Mouse (Mus musculus) kidney, adult 2 months (tissue): ENCODE results near the gene Dab1. TPM values are rescaled to one million over a fixed set of nuclear protein-coding genes. Genes with fewer than 3 reads are reported as not detected.

Experiments
- DNase-seq: peaks from one replicate; pipeline ENCODE4 v3.0.0; 2021
- H3K27ac ChIP-seq: fragments of 200-500 bp; 2 replicates; pipeline ENCODE4 v1.5.1; 2012; ENCODE audit warnings: low read depth, low read length, control low read depth, inconsistent platforms; ENCODE audit not compliant: insufficient read depth
- H3K27me3 ChIP-seq: fragments of 200-500 bp; replicated peaks from 2 replicates; pipeline ENCODE4 v1.6.1; 2012; ENCODE audit warnings: mild to moderate bottlenecking, moderate library complexity, low read length, inconsistent platforms; ENCODE audit not compliant: control insufficient read depth, insufficient read depth
- H3K36me3 ChIP-seq: fragments of 200-500 bp; 2 replicates; pipeline ENCODE4 v1.6.1; 2012; ENCODE audit warnings: mild to moderate bottlenecking, moderate library complexity, low read length, inconsistent platforms; ENCODE audit not compliant: control insufficient read depth, insufficient read depth
- H3K4me1 ChIP-seq: fragments of 200-500 bp; 2 replicates; pipeline ENCODE4 v1.6.1; 2011; ENCODE audit warnings: low read length; ENCODE audit not compliant: control insufficient read depth, insufficient read depth
- H3K4me3 ChIP-seq: fragments of 200-500 bp; 2 replicates; pipeline ENCODE4 v1.5.1; 2011; ENCODE audit warnings: mild to moderate bottlenecking, low read depth, low read length, control low read depth; ENCODE audit not compliant: insufficient read depth
- CTCF ChIP-seq: fragments of 200-500 bp; conservative IDR thresholded peaks from 2 replicates; pipeline ENCODE4 v1.5.1; 2011; ENCODE audit warnings: low read depth, mild to moderate bottlenecking, control low read depth, low read length, moderate library complexity, mixed read lengths; ENCODE audit not compliant: insufficient read depth, insufficient read length
- POLR2A ChIP-seq: fragments of 200-500 bp; IDR thresholded peaks from one replicate; pipeline ENCODE4 v1.6.1; 2011; ENCODE audit warnings: low read depth, low read length, control low read depth
- WGBS: fragments of 180-500 bp; shearing (Covaris S2); methylation state at CpG from one replicate; pipeline ENCODE4 v1.1.7; 2018; 5-methylcytosine and 5-hydroxymethylcytosine counted together
- polyA plus RNA-seq: library from polyadenylated mRNA; depleted of rRNA; stranded (reverse); fragments of >200 nt; gene quantifications from 2 replicates; pipeline ENCODE4 v1.2.3, GENCODE M21; 2012

The Dab1 gene
- polyA plus RNA-seq, 1 experiment: 3.3 TPM

- no peak overlapping the region for H3K27ac ChIP-seq
- DNase-seq: peak; percentile 84
- WGBS: 47% methylated on average over 6 of the region's 6 CpGs
- no peak for TF ChIP-seq POLR2A
- TF ChIP-seq CTCF: no peak
- no peaks in the 10 kb centered on the region for H3K36me3 ChIP-seq
- H3K4me1 ChIP-seq: no peaks in the 10 kb centered on the region
- no peaks in the 10 kb centered on the region for H3K27me3 ChIP-seq
- no peak overlapping the region for H3K4me3 ChIP-seq
These were observed 599.6 kb downstream of the Dab1 start for GRCm38 (mm10) chr4:104218765-104219164.

- WGBS: 59% methylated on average over 3 of the region's 3 CpGs
- no peak for DNase-seq
- no peaks in the 10 kb centered on the region for H3K27me3 ChIP-seq
- TF ChIP-seq CTCF (no peak), POLR2A (no peak)
- no peaks in the 10 kb centered on the region for H3K36me3 ChIP-seq
- H3K4me3 ChIP-seq: no peak overlapping the region
- no peak overlapping the region for H3K27ac ChIP-seq
- no peaks in the 10 kb centered on the region for H3K4me1 ChIP-seq
These were observed 600.9 kb downstream of the Dab1 start for GRCm38 (mm10) chr4:104220099-104220498.

- DNase-seq: no peak
- no peak overlapping the region for H3K27ac ChIP-seq
- TF ChIP-seq CTCF: no peak
- no peak for TF ChIP-seq POLR2A
- H3K36me3 ChIP-seq: no peaks in the 10 kb centered on the region
- H3K27me3 ChIP-seq: no peaks in the 10 kb centered on the region
- 75% methylated on average over 3 of the region's 3 CpGs for WGBS
- no peak overlapping the region for H3K4me3 ChIP-seq
- H3K4me1 ChIP-seq: no peaks in the 10 kb centered on the region
These were observed 610.1 kb downstream of the Dab1 start for GRCm38 (mm10) chr4:104229296-104229695.

- no peaks in the 10 kb centered on the region for H3K4me1 ChIP-seq
- H3K27me3 ChIP-seq: no peaks in the 10 kb centered on the region
- no peak for DNase-seq
- no peaks in the 10 kb centered on the region for H3K36me3 ChIP-seq
- 33% methylated on average over 1 of the region's 1 CpGs for WGBS
- TF ChIP-seq POLR2A (no peak), CTCF (no peak)
- H3K4me3 ChIP-seq: no peak overlapping the region
- H3K27ac ChIP-seq: no peak overlapping the region
These were observed 627.3 kb downstream of the Dab1 start for GRCm38 (mm10) chr4:104246506-104246905.

- Histone ChIP-seq H3K36me3 (no peaks in the 10 kb centered on the region), H3K27ac (no peak overlapping the region), H3K4me3 (no peak overlapping the region), H3K4me1 (no peaks in the 10 kb centered on the region), H3K27me3 (no peaks in the 10 kb centered on the region)
- TF ChIP-seq CTCF (no peak), POLR2A (no peak)
- WGBS: 83% methylated on average over 6 of the region's 6 CpGs
- no peak for DNase-seq
These were observed 630.3 kb downstream of the Dab1 start for GRCm38 (mm10) chr4:104249462-104249861.

GRCm38 (mm10) chr4:104257776-104258175 lies 638.6 kb downstream of the Dab1 start:
- no peak overlapping the region for H3K4me3 ChIP-seq
- 89% methylated on average over 8 of the region's 8 CpGs for WGBS
- TF ChIP-seq POLR2A: no peak
- no peak for TF ChIP-seq CTCF

GRCm38 (mm10) chr4:104269422-104270172 lies 650.4 kb downstream of the Dab1 start:
- Histone ChIP-seq H3K27ac (no peak overlapping the region), H3K27me3 (no peaks in the 10 kb centered on the region), H3K4me3 (no peak overlapping the region), H3K4me1 (no peaks in the 10 kb centered on the region), H3K36me3 (no peaks in the 10 kb centered on the region)
- no peak for TF ChIP-seq POLR2A
- TF ChIP-seq CTCF: no peak
- no peak for DNase-seq
- 86% methylated on average over 6 of the region's 6 CpGs for WGBS

More at GRCm38 (mm10) chr4:104257776-104258175, 638.6 kb downstream of the Dab1 start:
- DNase-seq: no peak
- H3K36me3 ChIP-seq: no peaks in the 10 kb centered on the region
- no peaks in the 10 kb centered on the region for H3K27me3 ChIP-seq
- H3K27ac ChIP-seq: no peak overlapping the region
- no peaks in the 10 kb centered on the region for H3K4me1 ChIP-seq
